Mouse (Mus musculus) hindbrain, embryonic 15.5 days (tissue): ENCODE results near the gene Mgat4c. TPM values are rescaled to one million over a fixed set of nuclear protein-coding genes. Genes with fewer than 3 reads are reported as not detected.

Experiments
- ATAC-seq: fragments of 200-750 bp; cut with Nextera tagmentation; 2 replicates; pipeline ENCODE4 v1.8.0; 2017; ENCODE audit warnings: low read depth, moderate number of reproducible peaks, moderate TSS enrichment; ENCODE audit not compliant: low FRiP score
- H3K27ac ChIP-seq: fragments of 300-500 bp; sonication (generic); replicated peaks from 2 replicates; pipeline ENCODE4 v1.5.1; 2015; ENCODE audit warnings: mild to moderate bottlenecking, inconsistent platforms
- H3K27me3 ChIP-seq: fragments of 300-500 bp; sonication (generic); 2 replicates; pipeline ENCODE4 v1.6.1; 2015; ENCODE audit warnings: control low read depth, inconsistent platforms
- H3K36me3 ChIP-seq: fragments of 300-500 bp; sonication (generic); 2 replicates; pipeline ENCODE4 v1.6.1; 2015; ENCODE audit warnings: control low read depth, inconsistent platforms
- H3K4me1 ChIP-seq: fragments of 300-500 bp; sonication (generic); replicated peaks from 2 replicates; pipeline ENCODE4 v1.6.1; 2015; ENCODE audit warnings: control low read depth, inconsistent platforms
- H3K4me2 ChIP-seq: fragments of 300-500 bp; sonication (generic); 2 replicates; pipeline ENCODE4 v1.6.1; 2015; ENCODE audit warnings: moderate library complexity, mild to moderate bottlenecking, inconsistent platforms
- H3K4me3 ChIP-seq: fragments of 300-500 bp; sonication (generic); 2 replicates; pipeline ENCODE4 v1.5.1; 2015; ENCODE audit warnings: mild to moderate bottlenecking, inconsistent platforms
- H3K9ac ChIP-seq: fragments of 300-500 bp; sonication (generic); 2 replicates; pipeline ENCODE4 v1.6.1; 2015; ENCODE audit warnings: inconsistent platforms
- H3K9me3 ChIP-seq: fragments of 300-500 bp; sonication (generic); 2 replicates; pipeline ENCODE4 v1.6.1; 2016; ENCODE audit warnings: control low read depth, inconsistent platforms
- WGBS: fragments of 180-500 bp; shearing (Covaris S2); methylation state at CpG from one replicate; pipeline ENCODE4 v1.1.7; 2015; 5-methylcytosine and 5-hydroxymethylcytosine counted together
- polyA plus RNA-seq: library from polyadenylated mRNA; unstranded; fragments of >200 nt; fragmentation: Nextera tagmentation; extraction: Ambion mirVana; gene quantifications from 2 replicates; pipeline ENCODE4 v1.2.1, GENCODE M21; 2015

The Mgat4c gene
- polyA plus RNA-seq, 1 experiment from 2014 or later, result 53.2 TPM

- no peak; the same call in 1 of the 2 replicates for ATAC-seq
- H3K4me1 ChIP-seq, result no peaks in the 10 kb centered on the region
- no peaks in the 10 kb centered on the region for H3K9me3 ChIP-seq
- WGBS, result 64% methylated on average over 2 of the region's 2 CpGs
- no peaks in the 10 kb centered on the region for H3K27me3 ChIP-seq
- H3K36me3 ChIP-seq, result no peaks in the 10 kb centered on the region
- no peak overlapping the region for H3K27ac ChIP-seq
- no peak overlapping the region for H3K4me2 ChIP-seq
- H3K4me3 ChIP-seq, result no peak overlapping the region
- H3K9ac ChIP-seq, result no peak overlapping the region
Observed at GRCm38 (mm10) chr10:101827944-101828343, 146.7 kb downstream of the Mgat4c start.

- H3K9ac ChIP-seq, result no peak overlapping the region
- H3K36me3 ChIP-seq, result no peaks in the 10 kb centered on the region
- WGBS, result 48% methylated on average over 2 of the region's 2 CpGs
- H3K27ac ChIP-seq, result no peak overlapping the region
- no peak overlapping the region for H3K4me3 ChIP-seq
- no peak for ATAC-seq
- no peak overlapping the region for H3K4me2 ChIP-seq
- H3K4me1 ChIP-seq, result no peaks in the 10 kb centered on the region
- no peaks in the 10 kb centered on the region for H3K27me3 ChIP-seq
- no peaks in the 10 kb centered on the region for H3K9me3 ChIP-seq
Observed at GRCm38 (mm10) chr10:101856115-101856514, 174.8 kb downstream of the Mgat4c start.

- no peak overlapping the region for H3K4me2 ChIP-seq
- no peak overlapping the region for H3K4me3 ChIP-seq
- no peak for ATAC-seq
- H3K9ac ChIP-seq, result no peak overlapping the region
- H3K27me3 ChIP-seq, result no peaks in the 10 kb centered on the region
- H3K9me3 ChIP-seq, result no peaks in the 10 kb centered on the region
- no peaks in the 10 kb centered on the region for H3K4me1 ChIP-seq
- H3K27ac ChIP-seq, result no peak overlapping the region
- WGBS, result 100% methylated on average over 1 of the region's 1 CpGs
- H3K36me3 ChIP-seq, result no peaks in the 10 kb centered on the region
Observed at GRCm38 (mm10) chr10:101889866-101890265, 208.6 kb downstream of the Mgat4c start.

- Histone ChIP-seq H3K4me2 (no peak overlapping the region), H3K9me3 (no peaks in the 10 kb centered on the region), H3K36me3 (no peaks in the 10 kb centered on the region), H3K4me1 (no peaks in the 10 kb centered on the region), H3K27ac (no peak overlapping the region), H3K9ac (no peak overlapping the region), H3K4me3 (no peak overlapping the region), H3K27me3 (no peaks in the 10 kb centered on the region)
- no peak for ATAC-seq
Observed at GRCm38 (mm10) chr10:101917328-101917814, 236.1 kb downstream of the Mgat4c start.

GRCm38 (mm10) chr10:101997612-101998011 is 316.3 kb downstream of the Mgat4c start:
- WGBS, result 78% methylated on average over 4 of the region's 4 CpGs
- Histone ChIP-seq H3K27ac (no peak overlapping the region), H3K4me1 (no peaks in the 10 kb centered on the region), H3K4me3 (no peak overlapping the region), H3K27me3 (no peaks in the 10 kb centered on the region), H3K9ac (no peak overlapping the region), H3K4me2 (no peak overlapping the region), H3K36me3 (no peaks in the 10 kb centered on the region), H3K9me3 (no peaks in the 10 kb centered on the region)
- no peak for ATAC-seq

GRCm38 (mm10) chr10:102042513-102042912 is 361.2 kb downstream of the Mgat4c start:
- Histone ChIP-seq H3K27ac (no peak overlapping the region), H3K4me3 (no peak overlapping the region), H3K9ac (no peak overlapping the region), H3K27me3 (no peaks in the 10 kb centered on the region), H3K4me2 (no peak overlapping the region), H3K4me1 (no peaks in the 10 kb centered on the region), H3K36me3 (no peaks in the 10 kb centered on the region), H3K9me3 (no peaks in the 10 kb centered on the region)
- ATAC-seq, result peak; percentile 69
- WGBS, result 46% methylated on average over 2 of the region's 2 CpGs

- Histone ChIP-seq H3K36me3 (no peaks in the 10 kb centered on the region), H3K27ac (no peak overlapping the region), H3K4me2 (no peak overlapping the region), H3K27me3 (no peaks in the 10 kb centered on the region), H3K9me3 (no peaks in the 10 kb centered on the region), H3K9ac (no peak overlapping the region), H3K4me1 (no peaks in the 10 kb centered on the region), H3K4me3 (no peak overlapping the region)
- no peak for ATAC-seq
- 67% methylated on average over 3 of the region's 3 CpGs for WGBS
Observed at GRCm38 (mm10) chr10:102056218-102056617, 374.9 kb downstream of the Mgat4c start.

- WGBS, result 9% methylated on average over 2 of the region's 2 CpGs
- H3K36me3 ChIP-seq, result no peaks in the 10 kb centered on the region
- H3K4me1 ChIP-seq, result no peaks in the 10 kb centered on the region
- no peak overlapping the region for H3K4me3 ChIP-seq
- H3K27me3 ChIP-seq, result no peaks in the 10 kb centered on the region
- 0 out of 2 replicates have a peak overlapping the region, but pooled peaks have one; percentile 38 for H3K27ac ChIP-seq
- H3K4me2 ChIP-seq, result no peak overlapping the region
- no peak overlapping the region for H3K9ac ChIP-seq
- no peaks in the 10 kb centered on the region for H3K9me3 ChIP-seq
- peak; percentile 38; the same call in 1 of the 2 replicates for ATAC-seq
Observed at GRCm38 (mm10) chr10:102056975-102057565, 375.8 kb downstream of the Mgat4c start.

GRCm38 (mm10) chr10:102074541-102075398 is 393.5 kb downstream of the Mgat4c start:
- Histone ChIP-seq H3K36me3 (no peaks in the 10 kb centered on the region), H3K4me2 (no peak overlapping the region), H3K9me3 (no peaks in the 10 kb centered on the region), H3K9ac (no peak overlapping the region), H3K4me1 (no peaks in the 10 kb centered on the region), H3K27ac (no peak overlapping the region), H3K27me3 (no peaks in the 10 kb centered on the region), H3K4me3 (no peak overlapping the region)
- ATAC-seq, result no peak

- Histone ChIP-seq H3K4me3 (no peak overlapping the region), H3K4me1 (no peaks in the 10 kb centered on the region), H3K9ac (no peak overlapping the region), H3K27me3 (no peaks in the 10 kb centered on the region), H3K27ac (no peak overlapping the region), H3K9me3 (no peaks in the 10 kb centered on the region), H3K4me2 (no peak overlapping the region), H3K36me3 (no peaks in the 10 kb centered on the region)
- no peak for ATAC-seq
- WGBS, result 76% methylated on average over 1 of the region's 1 CpGs
Observed at GRCm38 (mm10) chr10:102123153-102123552, 441.9 kb downstream of the Mgat4c start.

GRCm38 (mm10) chr10:102127340-102127739 is 446.1 kb downstream of the Mgat4c start:
- Histone ChIP-seq H3K4me1 (no peaks in the 10 kb centered on the region), H3K27ac (no peak overlapping the region), H3K4me2 (no peak overlapping the region), H3K4me3 (no peak overlapping the region), H3K9me3 (no peaks in the 10 kb centered on the region), H3K27me3 (no peaks in the 10 kb centered on the region), H3K9ac (no peak overlapping the region), H3K36me3 (no peaks in the 10 kb centered on the region)
- WGBS, result 64% methylated on average over 4 of the region's 4 CpGs
- no peak for ATAC-seq

- WGBS, result 65% methylated on average over 5 of the region's 5 CpGs
- H3K4me2 ChIP-seq, result no peak overlapping the region
- H3K4me1 ChIP-seq, result no peaks in the 10 kb centered on the region
- no peaks in the 10 kb centered on the region for H3K36me3 ChIP-seq
- H3K9me3 ChIP-seq, result no peaks in the 10 kb centered on the region
- H3K27me3 ChIP-seq, result no peaks in the 10 kb centered on the region
- no peak overlapping the region for H3K4me3 ChIP-seq
- H3K27ac ChIP-seq, result no peak overlapping the region
- no peak for ATAC-seq
- H3K9ac ChIP-seq, result no peak overlapping the region
Observed at GRCm38 (mm10) chr10:102154865-102155264, 473.6 kb downstream of the Mgat4c start.
